8 mouse cellular contexts compared by ENCODE assay signal in the genomic region with DNA sequence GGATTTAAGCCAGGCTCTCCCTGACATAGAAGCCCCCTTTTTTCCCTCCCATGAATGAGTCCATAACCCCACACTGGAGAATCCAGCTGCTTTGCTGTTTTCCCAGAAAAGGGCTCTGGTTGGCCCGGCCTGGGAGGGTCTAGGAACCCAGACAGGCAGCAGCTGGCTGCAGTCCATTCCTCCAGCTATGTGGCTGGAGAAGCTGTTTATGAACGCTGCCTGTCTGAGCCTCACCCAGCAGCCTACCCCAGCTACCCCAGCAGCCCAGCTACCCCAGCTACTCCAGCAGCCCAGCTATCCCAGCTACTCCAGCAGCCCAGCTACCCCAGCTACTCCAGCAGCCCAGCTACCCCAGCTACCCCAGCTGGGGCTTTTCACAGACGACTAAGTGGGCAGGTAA. TPM values are rescaled to one million over a fixed set of nuclear protein-coding genes. Genes with fewer than 3 reads are reported as not detected.
DNase-seq lines count a peak whose midpoint lies in the region; ATAC-seq lines count a peak whose summit lies in the region.

A gene (plus strand): TSS at position 171 of the 400 bp plus-strand sequence.

- H3K27me3 ChIP-seq in neural tube, embryonic 11.5 days (ENCODE audit: control insufficient read depth, insufficient read depth, low read length), result no peaks in the 10 kb centered on the region
- no peaks in the 10 kb centered on the region for H3K27me3 ChIP-seq in embryonic facial prominence, embryonic 11.5 days (ENCODE audit: control insufficient read depth, insufficient read depth, low read length)

- H3K4me2 ChIP-seq in neural tube, embryonic 11.5 days (ENCODE audit: low read depth), result no peak within 1 kb of the TSS
- H3K4me2 ChIP-seq in embryonic facial prominence, embryonic 11.5 days (ENCODE audit: low read depth, low read length), result no peak within 1 kb of the TSS

- no peak within 1 kb of the TSS for H3K4me3 ChIP-seq in neural tube, embryonic 11.5 days (ENCODE audit: low read depth, low read length)
- no peak within 1 kb of the TSS for H3K4me3 ChIP-seq in embryonic facial prominence, embryonic 11.5 days (ENCODE audit: low read depth, low read length)

- no peaks in the 10 kb centered on the region for H3K36me3 ChIP-seq in neural tube, embryonic 11.5 days (ENCODE audit: control insufficient read depth, insufficient read depth, low read length)
- H3K36me3 ChIP-seq in embryonic facial prominence, embryonic 11.5 days (replicated peaks; ENCODE audit: control insufficient read depth, insufficient read depth, low read depth, low read length), result no peaks in the 10 kb centered on the region

- no peak within 1 kb of the TSS for H3K9ac ChIP-seq in neural tube, embryonic 11.5 days (ENCODE audit: low read length)
- H3K9ac ChIP-seq in embryonic facial prominence, embryonic 11.5 days (replicated peaks; ENCODE audit: low read length), result no peak within 1 kb of the TSS

- H3K9me3 ChIP-seq in neural tube, embryonic 11.5 days (ENCODE audit: control insufficient read depth, low read length), result no peaks in the 10 kb centered on the region
- H3K9me3 ChIP-seq in embryonic facial prominence, embryonic 11.5 days (replicated peaks; ENCODE audit: control insufficient read depth, low read length), result no peaks in the 10 kb centered on the region

- 59% methylated on average over 3 of the region's 3 CpGs for WGBS in neural tube, embryonic 11.5 days
- WGBS in embryonic facial prominence, embryonic 11.5 days, result 57% methylated on average over 3 of the region's 3 CpGs

- no peak for ATAC-seq in neural tube, embryonic 11.5 days (ENCODE audit: insufficient read depth, low FRiP score, low TSS enrichment)
- no peak for ATAC-seq in embryonic facial prominence, embryonic 11.5 days (replicated peaks; ENCODE audit: insufficient number of reproducible peaks, low FRiP score, low TSS enrichment, low read depth)

- H3K4me1 ChIP-seq in neural tube, embryonic 11.5 days (ENCODE audit: control insufficient read depth, insufficient read depth, low read length), result no peaks in the 10 kb centered on the region
- no peaks in the 10 kb centered on the region for H3K4me1 ChIP-seq in embryonic facial prominence, embryonic 11.5 days (ENCODE audit: control insufficient read depth, insufficient read depth, low read length)

- H3K27ac ChIP-seq in neural tube, embryonic 11.5 days (ENCODE audit: low read depth, low read length), result no peak within 1 kb of the TSS
- H3K27ac ChIP-seq in embryonic facial prominence, embryonic 11.5 days (replicated peaks; ENCODE audit: low read depth, low read length), result no peak within 1 kb of the TSS

- no peak for DNase-seq in neural tube, embryonic 11.5 days (ENCODE audit: low spot score)
- no peak for DNase-seq in neural tube, embryonic 10.5 days (ENCODE audit: extremely low spot score, low spot score)
- no peak for DNase-seq in embryonic facial prominence, embryonic 11.5 days (ENCODE audit: low spot score)
- DNase-seq in heart, adult 8-10 months (ENCODE audit: low spot score), result no peak
- DNase-seq in kidney, postnatal 14 days, result peak; percentile 48
- DNase-seq in lung, postnatal 4 days, result peak; percentile 50 to 79
- DNase-seq in thymus, postnatal 0 days (ENCODE audit: low spot score), result peak; percentile 55
- DNase-seq in frontal cortex, postnatal 36 days (ENCODE audit: low spot score in 2 of 2), result no peak

RNA-seq across cellular contexts. Expression of the gene that starts here (rescaled TPM):
- 62.0 and 63.6 TPM in 2 replicates for polyA plus RNA-seq in neural tube, embryonic 11.5 days (2014; fragmentation: Nextera tagmentation; extraction: Ambion mirVana)
- 88.4 and 96.2 TPM in 2 replicates for polyA plus RNA-seq in embryonic facial prominence, embryonic 11.5 days (2014; fragmentation: Nextera tagmentation; extraction: Ambion mirVana)
- total RNA-seq in heart, adult 8-10 months (2022), result 10 to 100 TPM; 18.3 to 28.1 (median 23.4) TPM
- 156 and 182 TPM in 2 replicates for polyA plus RNA-seq in thymus, postnatal 0 days (2015; fragmentation: Nextera tagmentation; extraction: Ambion mirVana)

Comparison
In these comparisons a context has a peak if more than half of its experiments do, and no peak if none do; other contexts are left out.
1. DNase-seq: peak in kidney, postnatal 14 days (single experiment), lung, postnatal 4 days (2 of 2) and thymus, postnatal 0 days (single experiment); none in neural tube, embryonic 11.5 days (single experiment), neural tube, embryonic 10.5 days (single experiment), embryonic facial prominence, embryonic 11.5 days (single experiment), heart, adult 8-10 months (single experiment) and frontal cortex, postnatal 36 days (0 of 2).